Mouse (Mus musculus) neural tube, embryonic 11.5 days (tissue): ENCODE data around the gene AC109138.7. TPM values are rescaled to one million over a fixed set of nuclear protein-coding genes. Genes with fewer than 3 reads are reported as not detected.

ENCODE experiments used
- ATAC-seq: fragments of 200-750 bp; cut with Nextera tagmentation; 2 replicates; pipeline ENCODE4 v1.8.0; 2017; ENCODE audit warnings: moderate number of reproducible peaks, mild to moderate bottlenecking, moderate TSS enrichment, moderate library complexity; ENCODE audit not compliant: insufficient read depth, low FRiP score, low TSS enrichment
- DNase-seq: peaks from one replicate; pipeline ENCODE4 v3.0.0-alpha.2; 2015; ENCODE audit warnings: low spot score
- H3K27ac ChIP-seq: fragments of 300-500 bp; sonication (generic); 2 replicates; pipeline ENCODE4 v1.5.1; 2014; ENCODE audit warnings: low read depth, mild to moderate bottlenecking, low read length
- H3K27me3 ChIP-seq: fragments of 300-500 bp; sonication (generic); 2 replicates; pipeline ENCODE4 v1.6.1; 2014; ENCODE audit warnings: mild to moderate bottlenecking, low read length, mixed read lengths; ENCODE audit not compliant: control insufficient read depth, insufficient read depth
- H3K36me3 ChIP-seq: fragments of 300-500 bp; sonication (generic); 2 replicates; pipeline ENCODE4 v1.6.1; 2014; ENCODE audit warnings: mild to moderate bottlenecking, low read length, moderate library complexity, mixed read lengths; ENCODE audit not compliant: control insufficient read depth, insufficient read depth
- H3K4me1 ChIP-seq: fragments of 300-500 bp; sonication (generic); 2 replicates; pipeline ENCODE4 v1.6.1; 2014; ENCODE audit warnings: low read length, mixed read lengths; ENCODE audit not compliant: control insufficient read depth, insufficient read depth
- H3K4me2 ChIP-seq: fragments of 300-500 bp; sonication (generic); 2 replicates; pipeline ENCODE4 v1.6.1; 2014; ENCODE audit warnings: low read depth, mild to moderate bottlenecking, moderate library complexity
- H3K4me3 ChIP-seq: fragments of 300-500 bp; sonication (generic); 2 replicates; pipeline ENCODE4 v1.5.1; 2014; ENCODE audit warnings: low read depth, low read length
- H3K9ac ChIP-seq: fragments of 300-500 bp; sonication (generic); 2 replicates; pipeline ENCODE4 v1.6.1; 2014; ENCODE audit warnings: mild to moderate bottlenecking, low read length
- H3K9me3 ChIP-seq: fragments of 300-500 bp; sonication (generic); 2 replicates; pipeline ENCODE4 v1.6.1; 2016; ENCODE audit warnings: low read length; ENCODE audit not compliant: control insufficient read depth
- WGBS: fragments of 180-500 bp; shearing (Covaris S2); extraction: QIAGEN DNeasy Blood & Tissue Kit; methylation state at CpG from one replicate; pipeline ENCODE4 v1.1.7; 2014; 5-methylcytosine and 5-hydroxymethylcytosine counted together
- polyA plus RNA-seq: library from polyadenylated mRNA; unstranded; fragments of >200 nt; fragmentation: Nextera tagmentation; extraction: Ambion mirVana; gene quantifications from 2 replicates; pipeline ENCODE4 v1.2.1, GENCODE M21; 2014

AC109138.7 gene
- polyA plus RNA-seq, 1 experiment from 2014 or later, result not detected

- peaks cover 8% of the 10 kb centered on the region for H3K4me1 ChIP-seq
- H3K4me3 ChIP-seq, result peak overlapping the region; percentile 59; the same call in 1 of the 2 replicates
Observed at GRCm38 (mm10) chr19:4213524-4213974, 608 bp upstream of the AC109138.7 start.

GRCm38 (mm10) chr19:4214771-4215450, 754 bp downstream of the AC109138.7 start:
- ATAC-seq, result 0 out of 2 replicates have a peak, but pooled peaks have one; percentile 20

More at GRCm38 (mm10) chr19:4213524-4213974, 608 bp upstream of the AC109138.7 start:
- Histone ChIP-seq H3K4me2 (no peak overlapping the region), H3K36me3 (no peaks in the 10 kb centered on the region), H3K9me3 (no peaks in the 10 kb centered on the region), H3K9ac (no peak overlapping the region), H3K27me3 (peaks cover 52% of the 10 kb centered on the region), H3K27ac (no peak overlapping the region)
- 3% methylated on average over 9 of the region's 9 CpGs for WGBS
- ATAC-seq (no peak), DNase-seq (no peak)

GRCm38 (mm10) chr19:4215451-4215840, 1.3 kb downstream of the AC109138.7 start:
- peaks cover 50% of the 10 kb centered on the region for H3K27me3 ChIP-seq
- H3K4me3 ChIP-seq, result peak overlapping the region; percentile 59
- peak; percentile 42 for DNase-seq
- no peaks in the 10 kb centered on the region for H3K9me3 ChIP-seq
- ATAC-seq, result no peak
- H3K4me1 ChIP-seq, result peaks cover 8% of the 10 kb centered on the region
- WGBS, result 4% methylated on average over 16 of the region's 21 CpGs
- H3K9ac ChIP-seq, result peak overlapping the region; percentile 65
- peak overlapping the region; percentile 97 for H3K4me2 ChIP-seq
- H3K27ac ChIP-seq, result no peak overlapping the region
- H3K36me3 ChIP-seq, result no peaks in the 10 kb centered on the region

More at GRCm38 (mm10) chr19:4214771-4215450, 754 bp downstream of the AC109138.7 start:
- under 1% methylated on average over 35 of the region's 81 CpGs for WGBS
- H3K36me3 ChIP-seq, result no peaks in the 10 kb centered on the region
- H3K27ac ChIP-seq, result no peak overlapping the region
- H3K4me3 ChIP-seq, result peak overlapping the region; percentile 59
- H3K4me1 ChIP-seq, result peaks cover 8% of the 10 kb centered on the region
- peaks cover 50% of the 10 kb centered on the region for H3K27me3 ChIP-seq
- peak overlapping the region; percentile 65 for H3K9ac ChIP-seq
- H3K9me3 ChIP-seq, result no peaks in the 10 kb centered on the region
- peak overlapping the region; percentile 97 for H3K4me2 ChIP-seq
- DNase-seq, result peak; percentile 35

- DNase-seq, result peak; percentile 52
- H3K27ac ChIP-seq, result no peak overlapping the region
- H3K27me3 ChIP-seq, result peaks cover 50% of the 10 kb centered on the region
- 15% methylated on average over 14 of the region's 14 CpGs for WGBS
- peaks cover 8% of the 10 kb centered on the region for H3K4me1 ChIP-seq
- H3K9me3 ChIP-seq, result no peaks in the 10 kb centered on the region
- no peak overlapping the region for H3K9ac ChIP-seq
- H3K36me3 ChIP-seq, result no peaks in the 10 kb centered on the region
- no peak overlapping the region for H3K4me2 ChIP-seq
- H3K4me3 ChIP-seq, result no peak overlapping the region
- ATAC-seq, result no peak
Observed at GRCm38 (mm10) chr19:4216041-4216685, 2.0 kb downstream of the AC109138.7 start.

GRCm38 (mm10) chr19:4217140-4217539, 3.0 kb downstream of the AC109138.7 start:
- ATAC-seq, result no peak
- no peak overlapping the region for H3K27ac ChIP-seq
- no peak overlapping the region for H3K4me3 ChIP-seq

GRCm38 (mm10) chr19:4217855-4218254, 3.7 kb downstream of the AC109138.7 start:
- DNase-seq (no peak), ATAC-seq (no peak)
- no peak overlapping the region for H3K27ac ChIP-seq
- no peak overlapping the region for H3K9ac ChIP-seq
- peaks cover 8% of the 10 kb centered on the region for H3K4me1 ChIP-seq
- no peak overlapping the region for H3K4me3 ChIP-seq
- WGBS, result 69% methylated on average over 3 of the region's 3 CpGs
- no peaks in the 10 kb centered on the region for H3K36me3 ChIP-seq
- peaks cover 41% of the 10 kb centered on the region for H3K27me3 ChIP-seq
- no peak overlapping the region for H3K4me2 ChIP-seq
- H3K9me3 ChIP-seq, result no peaks in the 10 kb centered on the region

More at GRCm38 (mm10) chr19:4217140-4217539, 3.0 kb downstream of the AC109138.7 start:
- WGBS, result 9% methylated on average over 5 of the region's 5 CpGs
- no peak overlapping the region for H3K9ac ChIP-seq
- no peaks in the 10 kb centered on the region for H3K36me3 ChIP-seq
- H3K27me3 ChIP-seq, result peaks cover 46% of the 10 kb centered on the region
- H3K9me3 ChIP-seq, result no peaks in the 10 kb centered on the region
- no peak for DNase-seq
- H3K4me2 ChIP-seq, result no peak overlapping the region
- H3K4me1 ChIP-seq, result peaks cover 8% of the 10 kb centered on the region

- H3K4me1 ChIP-seq, result peaks cover 8% of the 10 kb centered on the region
- H3K27ac ChIP-seq, result no peak overlapping the region
- no peaks in the 10 kb centered on the region for H3K36me3 ChIP-seq
- 88% methylated on average over 11 of the region's 11 CpGs for WGBS
- no peak overlapping the region for H3K4me2 ChIP-seq
- DNase-seq, result no peak
- H3K27me3 ChIP-seq, result peaks cover 37% of the 10 kb centered on the region
- ATAC-seq, result no peak
- no peak overlapping the region for H3K4me3 ChIP-seq
- H3K9me3 ChIP-seq, result no peaks in the 10 kb centered on the region
- H3K9ac ChIP-seq, result no peak overlapping the region
Observed at GRCm38 (mm10) chr19:4218293-4218692, 4.1 kb downstream of the AC109138.7 start.

- Histone ChIP-seq H3K9ac (no peak overlapping the region), H3K4me3 (no peak overlapping the region), H3K4me2 (no peak overlapping the region), H3K4me1 (peaks cover 8% of the 10 kb centered on the region), H3K27ac (no peak overlapping the region), H3K36me3 (no peaks in the 10 kb centered on the region), H3K9me3 (no peaks in the 10 kb centered on the region), H3K27me3 (peaks cover 32% of the 10 kb centered on the region)
- ATAC-seq (no peak), DNase-seq (no peak)
- WGBS, result 79% methylated on average over 1 of the region's 1 CpGs
Observed at GRCm38 (mm10) chr19:4218784-4219183, 4.6 kb downstream of the AC109138.7 start.
